Mouse (Mus musculus) embryonic facial prominence, embryonic 14.5 days (tissue): ENCODE measurements around the gene H2al1f. TPM values are rescaled to one million over a fixed set of nuclear protein-coding genes. Genes with fewer than 3 reads are reported as not detected.
"Not testable (repeated sequence)": the region's sequence is repeated elsewhere in the genome, so short reads cannot be mapped to it uniquely, and the experiment has no call there.

Experiments
- ATAC-seq: fragments of 200-750 bp; cut with Nextera tagmentation; 2 replicates; pipeline ENCODE4 v1.8.0; 2017; ENCODE audit warnings: low read depth, moderate number of reproducible peaks, moderate TSS enrichment
- DNase-seq: peaks from one replicate; pipeline ENCODE4 v3.0.0-alpha.2; 2015; ENCODE audit warnings: low spot score
- H3K27ac ChIP-seq: fragments of 300-500 bp; sonication (generic); replicated peaks from 2 replicates; pipeline ENCODE4 v1.5.1; 2014; ENCODE audit warnings: low read depth, mild to moderate bottlenecking, low read length, moderate library complexity
- H3K27me3 ChIP-seq: fragments of 300-500 bp; sonication (generic); replicated peaks from 2 replicates; pipeline ENCODE4 v1.6.1; 2014; ENCODE audit warnings: low read length; ENCODE audit not compliant: control insufficient read depth, insufficient read depth
- H3K36me3 ChIP-seq: fragments of 300-500 bp; sonication (generic); 2 replicates; pipeline ENCODE4 v1.6.1; 2014; ENCODE audit warnings: low read length, mixed read lengths; ENCODE audit not compliant: control insufficient read depth, insufficient read depth
- H3K4me1 ChIP-seq: fragments of 300-500 bp; sonication (generic); 2 replicates; pipeline ENCODE4 v1.6.1; 2014; ENCODE audit warnings: antibody characterized with exemption, low read length; ENCODE audit not compliant: control insufficient read depth, insufficient read depth
- H3K4me2 ChIP-seq: fragments of 300-500 bp; sonication (generic); 2 replicates; pipeline ENCODE4 v1.6.1; 2014; ENCODE audit warnings: low read depth, mild to moderate bottlenecking, low read length, moderate library complexity, mixed read lengths
- H3K4me3 ChIP-seq: fragments of 300-500 bp; sonication (generic); 2 replicates; pipeline ENCODE4 v1.5.1; 2014; ENCODE audit warnings: low read depth, mild to moderate bottlenecking, low read length
- H3K9ac ChIP-seq: fragments of 300-500 bp; sonication (generic); 2 replicates; pipeline ENCODE4 v1.6.1; 2014; ENCODE audit warnings: low read depth, mild to moderate bottlenecking, low read length, moderate library complexity, mixed read lengths
- H3K9me3 ChIP-seq: fragments of 300-500 bp; sonication (generic); 2 replicates; pipeline ENCODE4 v1.6.1; 2016; ENCODE audit warnings: low read length; ENCODE audit not compliant: control insufficient read depth
- WGBS: fragments of 180-500 bp; shearing (Covaris S2); extraction: QIAGEN DNeasy Blood & Tissue Kit; methylation state at CpG from one replicate; pipeline ENCODE4 v1.1.7; 2014; 5-methylcytosine and 5-hydroxymethylcytosine counted together
- polyA plus RNA-seq: library from polyadenylated mRNA; unstranded; fragments of >200 nt; fragmentation: Nextera tagmentation; extraction: Ambion mirVana; gene quantifications from 2 replicates; pipeline ENCODE4 v1.2.1, GENCODE M21; 2014

Gene H2al1f
- polyA plus RNA-seq, 1 experiment from 2014 or later, result not detected

GRCm38 (mm10) chrX:11302132-11302531 is 12.8 kb upstream of the H2al1f start, which contains the start of gene H2al1b:
Gene H2al1b (plus strand): TSS chrX:11302432.
- ATAC-seq, DNase-seq, H3K9ac ChIP-seq, H3K4me1 ChIP-seq, H3K27ac ChIP-seq, H3K9me3 ChIP-seq, H3K4me2 ChIP-seq, H3K27me3 ChIP-seq, H3K4me3 ChIP-seq, H3K36me3 ChIP-seq: not testable (repeated sequence)
- WGBS, result 90% methylated on average over 1 of the region's 3 CpGs

- WGBS, result 50% methylated on average over 1 of the region's 6 CpGs
- ATAC-seq, H3K27ac ChIP-seq, DNase-seq, H3K4me2 ChIP-seq, H3K4me1 ChIP-seq, H3K36me3 ChIP-seq, H3K9ac ChIP-seq, H3K27me3 ChIP-seq, H3K9me3 ChIP-seq, H3K4me3 ChIP-seq: not testable (repeated sequence)
Observed at GRCm38 (mm10) chrX:11305355-11305754, 9.6 kb upstream of the H2al1f start, which contains the start of gene H2al1c. Gene H2al1c (plus strand): TSS chrX:11305655.

GRCm38 (mm10) chrX:11308524-11308923 is 6.4 kb upstream of the H2al1f start, which contains the start of gene H2al1d:
Gene H2al1d (plus strand): TSS chrX:11308824.
- no CpG with 5 or more reads among the region's 6 CpGs for WGBS

GRCm38 (mm10) chrX:11311634-11312033 is 3.3 kb upstream of the H2al1f start, which contains the start of gene H2al1e:
Gene H2al1e (plus strand): TSS chrX:11311934.
- not testable (repeated sequence) for H3K27me3 ChIP-seq, H3K4me3 ChIP-seq, H3K36me3 ChIP-seq, DNase-seq, H3K4me1 ChIP-seq, ATAC-seq, H3K9ac ChIP-seq, H3K9me3 ChIP-seq, H3K4me2 ChIP-seq, H3K27ac ChIP-seq
- WGBS, result no CpG with 5 or more reads among the region's 3 CpGs

More at GRCm38 (mm10) chrX:11308524-11308923, 6.4 kb upstream of the H2al1f start, which contains the start of gene H2al1d:
- H3K4me3 ChIP-seq, H3K9me3 ChIP-seq, DNase-seq, H3K27me3 ChIP-seq, H3K27ac ChIP-seq, H3K36me3 ChIP-seq, H3K4me1 ChIP-seq, ATAC-seq, H3K4me2 ChIP-seq, H3K9ac ChIP-seq: not testable (repeated sequence)

- H3K4me2 ChIP-seq, H3K9me3 ChIP-seq, H3K27ac ChIP-seq, H3K9ac ChIP-seq, H3K36me3 ChIP-seq, H3K4me3 ChIP-seq, H3K4me1 ChIP-seq, H3K27me3 ChIP-seq, ATAC-seq, DNase-seq: not testable (repeated sequence)
- no CpG with 5 or more reads among the region's 3 CpGs for WGBS
Observed at GRCm38 (mm10) chrX:11317956-11318355, 3.0 kb downstream of the H2al1f start, which contains the start of gene H2al1g. Gene H2al1g (plus strand): TSS chrX:11318256.

GRCm38 (mm10) chrX:11321192-11321591 is 6.2 kb downstream of the H2al1f start, which contains the start of gene H2al1h:
Gene H2al1h (plus strand): TSS chrX:11321492.
- WGBS, result no CpG with 5 or more reads among the region's 6 CpGs
- H3K4me3 ChIP-seq, H3K27me3 ChIP-seq, H3K9ac ChIP-seq, H3K4me1 ChIP-seq, H3K36me3 ChIP-seq, H3K27ac ChIP-seq, H3K9me3 ChIP-seq, DNase-seq, H3K4me2 ChIP-seq, ATAC-seq: not testable (repeated sequence)

- H3K4me3 ChIP-seq, H3K27me3 ChIP-seq, H3K9ac ChIP-seq, DNase-seq, H3K4me2 ChIP-seq, H3K36me3 ChIP-seq, H3K27ac ChIP-seq, H3K4me1 ChIP-seq, ATAC-seq, H3K9me3 ChIP-seq: not testable (repeated sequence)
- WGBS, result no CpG with 5 or more reads among the region's 5 CpGs
Observed at GRCm38 (mm10) chrX:11324359-11324758, 9.4 kb downstream of the H2al1f start, which contains the start of gene H2al1i. Gene H2al1i (plus strand): TSS chrX:11324659.

GRCm38 (mm10) chrX:11327522-11327921 is 12.6 kb downstream of the H2al1f start, which contains the start of gene H2al1j:
Gene H2al1j (plus strand): TSS chrX:11327822.
- H3K27ac ChIP-seq, H3K4me2 ChIP-seq, H3K36me3 ChIP-seq, H3K9ac ChIP-seq, ATAC-seq, H3K4me3 ChIP-seq, H3K4me1 ChIP-seq, DNase-seq, H3K9me3 ChIP-seq, H3K27me3 ChIP-seq: not testable (repeated sequence)
- WGBS, result 83% methylated on average over 2 of the region's 2 CpGs

- WGBS, result 39% methylated on average over 9 of the region's 9 CpGs
- no peak overlapping the region for H3K4me3 ChIP-seq
- peaks cover 15% of the 10 kb centered on the region for H3K27me3 ChIP-seq
- ATAC-seq (no peak), DNase-seq (peak; percentile 76)
- H3K4me1 ChIP-seq, result 0 out of 2 replicates have a peak, but pooled peaks cover 6% of the 10 kb centered on the region
- H3K4me2 ChIP-seq, result peak overlapping the region; percentile 23; the same call in 1 of the 2 replicates
- no peak overlapping the region for H3K9ac ChIP-seq
- no peaks in the 10 kb centered on the region for H3K36me3 ChIP-seq
- no peak overlapping the region for H3K27ac ChIP-seq
- no peaks in the 10 kb centered on the region for H3K9me3 ChIP-seq
Observed at GRCm38 (mm10) chrX:11345762-11346161, 30.8 kb downstream of the H2al1f start.
